Mouse (Mus musculus): ENCODE results near the gene Hyal1. TPM values are rescaled to one million over a fixed set of nuclear protein-coding genes. Genes with fewer than 3 reads are reported as not detected.
A peak's percentile ranks its signal among the peaks of the same experiment; 100 is the strongest.

The Hyal1 gene
- polyA plus RNA-seq, 1 experiment from 2014 or later = 6.6 TPM

GRCm38 (mm10) chr9:107594281-107595062 lies 17.7 kb downstream of the Hyal1 start:
- H3K36me3 ChIP-seq = peaks cover 52% of the 10 kb centered on the region
- 71% methylated on average over 8 of the region's 8 CpGs for WGBS
- peaks cover 24% of the 10 kb centered on the region for H3K4me1 ChIP-seq (replicated peaks)
- no peak for DNase-seq (ENCODE audit: low spot score)
- no peaks in the 10 kb centered on the region for H3K9me3 ChIP-seq
- no peaks in the 10 kb centered on the region; the same call in 1 of the 2 replicates for H3K27me3 ChIP-seq (ENCODE audit: insufficient read depth, poor library complexity, severe bottlenecking)
- no peak overlapping the region for H3K4me3 ChIP-seq
- no peak overlapping the region for H3K27ac ChIP-seq

- Histone ChIP-seq H3K4me1 (replicated peaks) (peaks cover 29% of the 10 kb centered on the region), H3K27ac (no peak overlapping the region), H3K4me3 (no peak overlapping the region), H3K27me3 (ENCODE audit: insufficient read depth, poor library complexity, severe bottlenecking) (peaks cover 14% of the 10 kb centered on the region; the same call in 1 of the 2 replicates), H3K9me3 (no peaks in the 10 kb centered on the region), H3K36me3 (peaks cover 28% of the 10 kb centered on the region)
- DNase-seq (ENCODE audit: low spot score) = no peak
- WGBS = 94% methylated on average over 11 of the region's 11 CpGs
Observed at GRCm38 (mm10) chr9:107596619-107597569, 20.2 kb downstream of the Hyal1 start.

GRCm38 (mm10) chr9:107598385-107598784 lies 21.7 kb downstream of the Hyal1 start:
- WGBS = 79% methylated on average over 5 of the region's 5 CpGs
- no peaks in the 10 kb centered on the region for H3K9me3 ChIP-seq
- DNase-seq (ENCODE audit: low spot score) = no peak
- peaks cover 14% of the 10 kb centered on the region; the same call in 1 of the 2 replicates for H3K27me3 ChIP-seq (ENCODE audit: insufficient read depth, poor library complexity, severe bottlenecking)
- H3K4me1 ChIP-seq (replicated peaks) = peaks cover 32% of the 10 kb centered on the region
- no peak overlapping the region for H3K27ac ChIP-seq
- H3K4me3 ChIP-seq = no peak overlapping the region
- peaks cover 13% of the 10 kb centered on the region for H3K36me3 ChIP-seq

- Histone ChIP-seq H3K9me3 (no peaks in the 10 kb centered on the region), H3K4me3 (no peak overlapping the region), H3K27ac (no peak overlapping the region), H3K4me1 (replicated peaks) (peaks cover 34% of the 10 kb centered on the region), H3K36me3 (peaks cover 2% of the 10 kb centered on the region; the same call in 1 of the 2 replicates), H3K27me3 (ENCODE audit: insufficient read depth, poor library complexity, severe bottlenecking) (peaks cover 14% of the 10 kb centered on the region; the same call in 1 of the 2 replicates)
- no peak for DNase-seq (ENCODE audit: low spot score)
- 86% methylated on average over 9 of the region's 9 CpGs for WGBS
Observed at GRCm38 (mm10) chr9:107599433-107599832, 22.7 kb downstream of the Hyal1 start.

GRCm38 (mm10) chr9:107599842-107600241 lies 23.1 kb downstream of the Hyal1 start:
- H3K27ac ChIP-seq = no peak overlapping the region
- WGBS = 69% methylated on average over 14 of the region's 14 CpGs
- H3K4me3 ChIP-seq = no peak overlapping the region
- no peak for DNase-seq (ENCODE audit: low spot score)
- peaks cover 14% of the 10 kb centered on the region; the same call in 1 of the 2 replicates for H3K27me3 ChIP-seq (ENCODE audit: insufficient read depth, poor library complexity, severe bottlenecking)
- H3K36me3 ChIP-seq = no peaks in the 10 kb centered on the region
- no peaks in the 10 kb centered on the region for H3K9me3 ChIP-seq
- peaks cover 38% of the 10 kb centered on the region for H3K4me1 ChIP-seq (replicated peaks)

GRCm38 (mm10) chr9:107600745-107601144 lies 24.0 kb downstream of the Hyal1 start:
- H3K27ac ChIP-seq = no peak overlapping the region
- H3K9me3 ChIP-seq = no peaks in the 10 kb centered on the region
- peaks cover 14% of the 10 kb centered on the region; the same call in 1 of the 2 replicates for H3K27me3 ChIP-seq (ENCODE audit: insufficient read depth, poor library complexity, severe bottlenecking)
- H3K36me3 ChIP-seq = no peaks in the 10 kb centered on the region
- no peak overlapping the region for H3K4me3 ChIP-seq
- no peak for DNase-seq (ENCODE audit: low spot score)
- 79% methylated on average over 12 of the region's 12 CpGs for WGBS
- H3K4me1 ChIP-seq (replicated peaks) = peaks cover 47% of the 10 kb centered on the region

GRCm38 (mm10) chr9:107601275-107601674 lies 24.5 kb downstream of the Hyal1 start:
- Histone ChIP-seq H3K4me1 (replicated peaks) (peaks cover 52% of the 10 kb centered on the region), H3K27me3 (ENCODE audit: insufficient read depth, poor library complexity, severe bottlenecking) (peaks cover 14% of the 10 kb centered on the region; the same call in 1 of the 2 replicates), H3K36me3 (no peaks in the 10 kb centered on the region), H3K9me3 (no peaks in the 10 kb centered on the region), H3K4me3 (no peak overlapping the region), H3K27ac (peak overlapping the region; percentile 46; the same call in 1 of the 2 replicates)
- no peak for DNase-seq (ENCODE audit: low spot score)
- 89% methylated on average over 11 of the region's 11 CpGs for WGBS

GRCm38 (mm10) chr9:107602068-107602648 lies 25.4 kb downstream of the Hyal1 start:
- Histone ChIP-seq H3K36me3 (no peaks in the 10 kb centered on the region), H3K9me3 (no peaks in the 10 kb centered on the region), H3K27me3 (ENCODE audit: insufficient read depth, poor library complexity, severe bottlenecking) (peaks cover 17% of the 10 kb centered on the region; the same call in 1 of the 2 replicates), H3K27ac (peak overlapping the region; percentile 82), H3K4me1 (replicated peaks) (peaks cover 57% of the 10 kb centered on the region), H3K4me3 (no peak overlapping the region)
- peak; percentile 93 for DNase-seq (ENCODE audit: low spot score)
- WGBS = 13% methylated on average over 10 of the region's 10 CpGs

- H3K36me3 ChIP-seq = no peaks in the 10 kb centered on the region
- no peak for DNase-seq (ENCODE audit: low spot score)
- H3K4me1 ChIP-seq (replicated peaks) = peaks cover 68% of the 10 kb centered on the region
- peak overlapping the region; percentile 82 for H3K27ac ChIP-seq
- H3K4me3 ChIP-seq = 0 out of 2 replicates have a peak overlapping the region, but pooled peaks have one; percentile 1
- peaks cover 23% of the 10 kb centered on the region; the same call in 1 of the 2 replicates for H3K27me3 ChIP-seq (ENCODE audit: insufficient read depth, poor library complexity, severe bottlenecking)
- WGBS = 81% methylated on average over 6 of the region's 6 CpGs
- H3K9me3 ChIP-seq = no peaks in the 10 kb centered on the region
Observed at GRCm38 (mm10) chr9:107603251-107603650, 26.5 kb downstream of the Hyal1 start.

- 36% methylated on average over 23 of the region's 23 CpGs for WGBS
- peak overlapping the region; percentile 36 for H3K4me3 ChIP-seq
- peaks cover 81% of the 10 kb centered on the region for H3K4me1 ChIP-seq (replicated peaks)
Observed at GRCm38 (mm10) chr9:107605041-107605661, 28.4 kb downstream of the Hyal1 start.

GRCm38 (mm10) chr9:107606591-107606990 lies 29.9 kb downstream of the Hyal1 start:
- DNase-seq (ENCODE audit: low spot score) = no peak
- Histone ChIP-seq H3K27ac (peak overlapping the region; percentile 99), H3K4me1 (replicated peaks) (peaks cover 93% of the 10 kb centered on the region)

More at GRCm38 (mm10) chr9:107605041-107605661, 28.4 kb downstream of the Hyal1 start:
- H3K36me3 ChIP-seq = no peaks in the 10 kb centered on the region
- DNase-seq (ENCODE audit: low spot score) = no peak
- no peaks in the 10 kb centered on the region for H3K9me3 ChIP-seq
- H3K27ac ChIP-seq = peak overlapping the region; percentile 82
- H3K27me3 ChIP-seq (ENCODE audit: insufficient read depth, poor library complexity, severe bottlenecking) = peaks cover 23% of the 10 kb centered on the region; the same call in 1 of the 2 replicates

GRCm38 (mm10) chr9:107607036-107607435 lies 30.3 kb downstream of the Hyal1 start:
- peak; percentile 41 for DNase-seq (ENCODE audit: low spot score)
- Histone ChIP-seq H3K27me3 (ENCODE audit: insufficient read depth, poor library complexity, severe bottlenecking) (peaks cover 13% of the 10 kb centered on the region; the same call in 1 of the 2 replicates), H3K4me3 (peak overlapping the region; percentile 29; the same call in 1 of the 2 replicates), H3K9me3 (no peaks in the 10 kb centered on the region), H3K4me1 (replicated peaks) (peaks cover 97% of the 10 kb centered on the region), H3K27ac (peak overlapping the region; percentile 99), H3K36me3 (no peaks in the 10 kb centered on the region)
- WGBS = 72% methylated on average over 2 of the region's 2 CpGs

More at GRCm38 (mm10) chr9:107606591-107606990, 29.9 kb downstream of the Hyal1 start:
- Histone ChIP-seq H3K36me3 (no peaks in the 10 kb centered on the region), H3K4me3 (peak overlapping the region; percentile 29), H3K9me3 (no peaks in the 10 kb centered on the region), H3K27me3 (ENCODE audit: insufficient read depth, poor library complexity, severe bottlenecking) (peaks cover 13% of the 10 kb centered on the region; the same call in 1 of the 2 replicates)
- 10% methylated on average over 9 of the region's 9 CpGs for WGBS
